Mouse (Mus musculus): ENCODE measurements around the gene Scn8a.

Scn8a gene

DNA sequence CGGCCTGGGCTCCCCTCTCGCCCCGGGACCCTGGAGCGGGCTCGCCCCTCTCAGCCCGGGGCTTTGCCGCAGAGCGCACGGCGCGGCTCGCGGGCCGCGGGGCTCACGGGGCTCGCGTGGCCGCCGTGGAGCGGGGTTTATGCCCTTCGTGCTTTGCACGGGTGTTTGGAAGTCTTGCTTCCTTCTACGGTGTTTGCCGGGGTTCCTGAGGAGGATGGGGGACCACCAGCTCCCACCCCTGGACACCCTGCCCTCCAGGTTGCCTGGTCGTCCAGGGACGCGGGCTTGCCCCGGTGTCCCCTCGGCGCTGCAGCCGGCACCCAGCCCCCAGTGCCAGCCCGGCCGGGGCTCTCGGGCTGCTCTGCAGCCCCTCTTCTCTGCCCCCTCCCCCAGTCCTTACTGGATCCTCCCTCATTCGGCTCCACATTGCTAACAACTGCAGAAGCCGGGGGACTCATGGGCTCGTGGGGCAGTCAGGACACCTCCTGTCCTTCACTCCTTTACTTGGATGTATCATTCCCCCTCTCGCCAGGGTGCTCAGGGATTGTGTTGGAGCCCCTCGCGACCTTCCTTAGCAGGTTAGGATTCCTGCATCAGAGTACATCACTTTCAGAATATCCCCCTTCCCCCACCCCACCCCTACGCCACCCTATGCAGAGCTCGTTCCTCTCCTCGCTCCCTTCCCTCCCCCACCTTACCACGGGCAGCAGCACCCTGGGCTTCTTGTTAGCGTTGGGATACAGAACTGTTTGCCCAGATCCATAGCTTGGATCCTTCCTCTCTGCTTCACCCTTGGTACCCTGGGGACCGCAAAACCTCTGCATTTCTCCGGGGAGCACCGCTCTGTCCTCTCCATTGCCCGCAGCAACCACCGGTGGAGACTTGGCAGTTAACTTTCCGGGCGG, 1.7 kb downstream of the Scn8a start:
- in situ Hi-C loops (cut with MboI; ENCODE audit: low pct_unique_long_range_greater_than_20kb in 1 of 2, low sequenced_read_pairs in 2 of 2, unreplicated experiment in 1 of 2), result loop anchor here in 1 of 2 experiments (25.0 kb wide), 1 partner anchor 116 kb away; no protein-coding TSS in a partner anchor

- in situ Hi-C loops (cut with MboI; ENCODE audit: low pct_unique_long_range_greater_than_20kb in 1 of 2, low sequenced_read_pairs in 2 of 2, unreplicated experiment in 1 of 2), result loop anchor here in 1 of 2 experiments (25.0 kb wide), 1 partner anchor 114 kb away; no protein-coding TSS in a partner anchor
Measured at GRCm38 (mm10) chr15:100873155-100873554, 3.5 kb downstream of the Scn8a start.

DNA sequence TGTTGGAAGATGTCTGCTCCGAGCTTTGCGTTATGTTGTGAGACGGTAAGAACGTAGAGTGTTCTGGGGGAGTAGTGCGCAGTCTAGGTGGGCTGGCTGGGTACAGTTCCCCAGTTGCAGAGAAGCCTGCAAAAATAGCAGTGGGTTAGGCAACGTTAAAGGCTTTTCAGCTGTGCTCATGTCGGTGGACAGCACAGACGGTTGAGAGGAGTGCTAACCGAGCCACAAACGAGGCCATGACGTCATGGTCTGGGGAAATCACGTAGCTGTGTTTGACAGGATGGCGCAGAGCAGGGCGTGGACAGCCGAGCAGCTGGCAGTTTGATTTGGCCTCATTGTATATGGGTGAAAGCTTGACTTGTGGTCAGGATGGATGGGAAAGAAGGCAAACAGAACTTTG, 9.4 kb downstream of the Scn8a start:
- in situ Hi-C loops (cut with MboI; ENCODE audit: low pct_unique_long_range_greater_than_20kb in 1 of 2, low sequenced_read_pairs in 2 of 2, unreplicated experiment in 1 of 2), result no loop called here

- in situ Hi-C loops (cut with MboI; ENCODE audit: low pct_unique_long_range_greater_than_20kb in 1 of 2, low sequenced_read_pairs in 2 of 2, unreplicated experiment in 1 of 2), result no loop called here
Measured at GRCm38 (mm10) chr15:100881385-100881784, 11.7 kb downstream of the Scn8a start.

GRCm38 (mm10) chr15:100884481-100884880, 14.8 kb downstream of the Scn8a start:
- in situ Hi-C loops (cut with MboI; ENCODE audit: low pct_unique_long_range_greater_than_20kb in 1 of 2, low sequenced_read_pairs in 2 of 2, unreplicated experiment in 1 of 2), result no loop called here

- in situ Hi-C loops (cut with MboI; ENCODE audit: low pct_unique_long_range_greater_than_20kb in 1 of 2, low sequenced_read_pairs in 2 of 2, unreplicated experiment in 1 of 2), result no loop called here
Measured at GRCm38 (mm10) chr15:100891962-100892361, 22.3 kb downstream of the Scn8a start.

DNA sequence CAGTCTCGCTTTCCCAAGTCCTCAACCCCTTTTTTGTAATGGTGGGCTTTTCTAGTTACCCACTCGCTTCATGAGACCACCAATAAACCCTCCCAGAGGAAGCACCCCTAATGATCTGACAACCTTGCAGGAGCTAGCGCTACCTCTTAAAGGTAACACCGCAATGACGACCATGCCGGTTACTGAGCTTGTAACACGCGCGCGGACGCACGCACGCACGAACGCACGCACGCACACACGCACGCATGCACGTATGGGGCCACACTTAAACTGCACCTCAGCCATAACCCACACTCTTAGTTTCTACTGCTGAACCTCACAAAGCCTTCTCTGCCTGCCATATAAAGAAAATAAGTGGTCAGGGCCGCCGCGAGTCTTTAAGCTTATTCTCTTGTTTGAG, 26.8 kb downstream of the Scn8a start:
- in situ Hi-C loops (cut with MboI; ENCODE audit: low pct_unique_long_range_greater_than_20kb in 1 of 2, low sequenced_read_pairs in 2 of 2, unreplicated experiment in 1 of 2), result no loop called here

- in situ Hi-C loops (cut with MboI; ENCODE audit: low pct_unique_long_range_greater_than_20kb in 1 of 2, low sequenced_read_pairs in 2 of 2, unreplicated experiment in 1 of 2), result no loop called here
Measured at GRCm38 (mm10) chr15:100903811-100904210, 34.2 kb downstream of the Scn8a start.

- in situ Hi-C loops (cut with MboI; ENCODE audit: low pct_unique_long_range_greater_than_20kb in 1 of 2, low sequenced_read_pairs in 2 of 2, unreplicated experiment in 1 of 2), result no loop called here
Measured at GRCm38 (mm10) chr15:100905006-100905405, 35.3 kb downstream of the Scn8a start.

DNA sequence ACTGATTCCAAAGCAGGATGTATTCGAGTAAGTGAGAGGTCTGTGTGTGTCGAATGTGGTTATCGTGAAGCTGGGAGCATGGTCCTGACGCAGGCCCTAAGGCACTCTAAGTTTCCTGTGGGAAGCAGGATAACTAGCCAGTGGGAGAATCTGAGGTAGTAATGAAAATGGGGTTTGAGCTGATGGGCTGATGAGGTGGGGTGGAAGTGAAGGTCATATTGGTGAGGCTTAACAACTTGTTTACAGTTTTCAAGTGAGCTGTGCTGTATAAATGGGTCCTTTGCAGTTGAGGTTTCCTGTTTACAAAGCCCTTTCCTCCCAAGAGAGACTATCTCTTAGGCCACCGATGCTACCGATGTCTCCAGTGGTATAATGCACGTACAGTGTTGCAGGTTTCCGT, 36.1 kb downstream of the Scn8a start:
- in situ Hi-C loops (cut with MboI; ENCODE audit: low pct_unique_long_range_greater_than_20kb in 1 of 2, low sequenced_read_pairs in 2 of 2, unreplicated experiment in 1 of 2), result no loop called here

DNA sequence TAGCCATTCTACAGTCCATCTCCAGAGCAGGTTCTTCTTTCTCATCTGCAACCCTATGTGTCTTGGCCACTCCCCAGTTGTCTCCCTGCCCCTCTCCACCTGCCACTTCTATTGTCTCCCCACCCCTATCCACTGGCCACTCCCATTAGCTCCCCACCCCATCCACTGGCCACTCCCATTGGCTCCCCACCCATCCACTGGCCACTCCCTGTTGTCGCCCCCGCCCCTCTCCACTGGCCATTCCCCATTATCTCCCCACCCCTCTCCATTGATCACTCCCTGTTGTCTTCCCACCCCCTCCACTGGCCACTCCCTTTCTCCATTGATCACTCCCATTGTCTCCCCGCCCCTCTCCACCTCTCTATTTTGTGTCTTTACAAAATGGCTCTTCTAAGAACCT, 39.2 kb downstream of the Scn8a start:
- in situ Hi-C loops (cut with MboI; ENCODE audit: low pct_unique_long_range_greater_than_20kb in 1 of 2, low sequenced_read_pairs in 2 of 2, unreplicated experiment in 1 of 2), result no loop called here

DNA sequence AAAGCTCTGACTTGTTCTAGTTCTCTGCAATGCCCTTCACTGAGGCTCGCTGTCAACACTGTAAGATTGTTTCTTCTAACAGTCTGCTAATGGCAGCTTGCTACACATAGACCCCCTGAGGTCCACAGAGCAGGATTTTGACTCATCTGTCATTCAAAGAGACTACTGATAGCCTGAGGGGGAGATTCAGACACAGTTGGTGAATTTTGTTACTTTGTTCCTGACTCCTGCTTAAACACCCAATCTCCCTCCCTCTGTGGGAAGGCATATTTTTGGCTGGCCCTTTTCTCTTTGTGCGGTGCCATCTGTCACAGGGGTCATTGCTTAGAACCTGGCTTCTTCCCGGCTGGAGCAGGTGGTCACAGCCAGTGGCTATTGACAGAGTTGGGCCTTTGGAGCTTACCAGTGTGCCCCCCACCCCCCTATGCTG, 40.1 kb downstream of the Scn8a start:
- in situ Hi-C loops (cut with MboI; ENCODE audit: low pct_unique_long_range_greater_than_20kb in 1 of 2, low sequenced_read_pairs in 2 of 2, unreplicated experiment in 1 of 2), result no loop called here

DNA sequence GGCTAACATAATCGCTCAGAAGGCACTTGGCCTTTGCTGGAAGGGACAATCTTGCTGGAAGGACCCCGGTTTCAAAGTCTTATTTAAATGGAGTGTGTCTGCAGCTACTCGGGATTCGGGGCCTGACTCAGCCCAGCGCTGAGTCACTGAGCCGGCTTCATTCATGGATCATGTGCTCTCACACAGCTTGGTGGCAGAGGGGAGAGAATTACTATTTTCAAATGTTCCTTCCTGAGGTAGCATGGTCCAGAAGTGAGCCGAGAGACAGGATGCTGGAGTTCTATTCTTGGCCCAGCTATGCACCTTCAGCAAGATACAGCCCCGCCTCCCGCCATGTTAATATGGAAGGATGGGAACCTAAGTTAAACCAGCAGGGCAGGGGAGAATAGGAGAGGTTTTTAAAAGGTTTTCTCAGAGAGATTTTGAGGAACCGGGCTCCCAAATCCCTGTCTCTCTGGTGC, 40.8 kb downstream of the Scn8a start:
- in situ Hi-C loops (cut with MboI; ENCODE audit: low pct_unique_long_range_greater_than_20kb in 1 of 2, low sequenced_read_pairs in 2 of 2, unreplicated experiment in 1 of 2), result no loop called here

- in situ Hi-C loops (cut with MboI; ENCODE audit: low pct_unique_long_range_greater_than_20kb in 1 of 2, low sequenced_read_pairs in 2 of 2, unreplicated experiment in 1 of 2), result no loop called here
Measured at GRCm38 (mm10) chr15:100912676-100913266, 43.1 kb downstream of the Scn8a start.

GRCm38 (mm10) chr15:100914734-100915242, 45.1 kb downstream of the Scn8a start:
- in situ Hi-C loops (cut with MboI; ENCODE audit: low pct_unique_long_range_greater_than_20kb in 1 of 2, low sequenced_read_pairs in 2 of 2, unreplicated experiment in 1 of 2), result no loop called here

DNA sequence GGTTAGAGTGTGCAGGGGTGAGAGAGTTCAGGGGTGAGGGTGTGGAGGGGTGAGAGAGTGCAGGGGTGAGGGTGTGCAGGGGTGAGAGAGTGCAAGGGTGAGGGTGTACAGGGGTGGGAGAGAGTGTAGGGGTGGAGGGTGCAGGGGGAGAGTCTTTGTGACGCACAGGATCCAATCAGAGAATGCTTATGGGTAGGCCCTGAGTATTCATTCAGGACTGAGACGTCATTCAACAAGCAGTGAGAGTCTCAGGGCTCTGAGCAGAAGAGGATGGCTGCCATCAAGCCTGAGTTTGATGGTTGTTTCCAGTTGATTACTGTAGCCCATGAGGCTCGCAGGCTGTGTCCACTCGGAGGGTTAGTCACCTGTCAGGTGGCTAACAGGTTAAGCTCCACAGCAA, 48.4 kb downstream of the Scn8a start:
- in situ Hi-C loops (cut with MboI; ENCODE audit: low pct_unique_long_range_greater_than_20kb in 1 of 2, low sequenced_read_pairs in 2 of 2, unreplicated experiment in 1 of 2), result no loop called here

GRCm38 (mm10) chr15:100922210-100922609, 52.6 kb downstream of the Scn8a start:
- in situ Hi-C loops (cut with MboI; ENCODE audit: low pct_unique_long_range_greater_than_20kb in 1 of 2, low sequenced_read_pairs in 2 of 2, unreplicated experiment in 1 of 2), result no loop called here

DNA sequence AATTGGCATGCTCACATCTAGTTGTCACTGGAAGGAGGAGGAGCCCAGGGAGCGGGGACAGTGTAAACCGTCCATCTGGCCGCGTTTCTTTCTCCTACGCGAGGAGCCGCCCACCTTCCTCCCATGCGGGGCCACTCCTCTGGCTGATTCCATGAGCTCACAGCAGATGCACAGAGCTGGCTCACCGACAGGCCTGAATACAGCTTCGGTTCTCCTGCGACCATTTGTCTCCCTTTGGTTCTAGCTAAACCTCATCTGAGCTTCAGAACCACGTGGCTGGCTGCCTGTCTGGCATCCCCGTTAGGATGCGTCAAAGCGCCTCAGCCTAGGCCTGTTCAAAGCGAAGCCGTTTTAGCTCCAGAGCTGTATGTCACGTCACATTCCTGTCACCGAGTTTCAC, 53.8 kb downstream of the Scn8a start:
- in situ Hi-C loops (cut with MboI; ENCODE audit: low pct_unique_long_range_greater_than_20kb in 1 of 2, low sequenced_read_pairs in 2 of 2, unreplicated experiment in 1 of 2), result no loop called here

DNA sequence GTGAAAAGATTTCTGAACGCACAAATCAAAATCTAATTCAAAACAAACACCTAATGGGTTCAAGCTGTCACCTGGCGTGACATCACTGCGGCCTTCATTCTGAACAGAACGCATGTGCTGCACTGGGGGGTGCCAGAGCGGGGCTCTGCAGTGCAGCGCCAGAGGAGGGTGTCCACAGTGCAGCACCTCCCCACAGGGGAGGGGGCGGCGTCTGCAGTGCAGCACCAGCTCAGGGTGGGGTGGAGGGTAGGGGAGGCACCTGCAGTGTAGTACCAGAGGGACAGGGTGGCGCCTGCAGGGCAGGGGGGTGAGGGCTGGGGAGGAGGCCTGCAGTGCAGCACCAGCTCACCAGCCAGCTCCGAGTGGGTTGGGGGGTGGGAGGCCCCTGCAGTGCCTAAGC, 55.3 kb downstream of the Scn8a start:
- in situ Hi-C loops (cut with MboI; ENCODE audit: low pct_unique_long_range_greater_than_20kb in 1 of 2, low sequenced_read_pairs in 2 of 2, unreplicated experiment in 1 of 2), result no loop called here

Measured in mouse embryonic stem cell (cell line).